Mouse (Mus musculus) E14TG2a.4 (cell line): Measurements from ENCODE around the gene Tmem248.

Source experiments
- CTCF ChIP-seq: conservative IDR thresholded peaks from 2 replicates; pipeline ENCODE4 v1.5.1; 2014; ENCODE audit warnings: low read length
- NANOG ChIP-seq: IDR thresholded peaks from 2 replicates; pipeline ENCODE4 v1.6.1; 2014; ENCODE audit warnings: borderline replicate concordance, low read length, mixed read lengths

GRCm38 (mm10) chr5:130254164-130255016, 37.5 kb downstream of the Tmem248 start:
- TF ChIP-seq CTCF, result peak; percentile 25
- no peak for TF ChIP-seq NANOG
